Mouse (Mus musculus): ENCODE data around the gene Slc31a1. TPM values are rescaled to one million over a fixed set of nuclear protein-coding genes. Genes with fewer than 3 reads are reported as not detected.

Slc31a1 gene
- polyA plus RNA-seq, 1 experiment from 2014 or later = 54.3 TPM

DNA sequence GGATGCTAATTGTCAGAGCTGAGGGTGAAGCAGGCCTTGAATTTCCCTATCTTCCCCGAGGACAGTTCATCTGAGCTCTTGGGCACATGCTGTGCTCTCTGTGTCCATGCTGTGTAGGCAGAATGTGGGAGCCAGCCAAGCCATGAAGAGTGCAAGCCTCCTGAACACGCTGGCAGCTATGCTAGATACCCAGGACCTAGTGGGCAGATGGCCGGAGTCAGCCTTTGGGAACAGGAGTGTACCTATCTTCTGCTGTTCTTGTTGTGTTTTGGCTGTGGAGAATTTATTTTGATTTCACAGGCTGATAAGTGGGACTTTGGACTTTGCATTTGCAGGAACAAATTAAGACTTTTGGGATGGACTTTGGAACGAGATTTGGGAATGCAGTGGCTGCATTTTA, 80.0 kb downstream of the Slc31a1 start:
- no peaks in the 10 kb centered on the region for H3K4me1 ChIP-seq (ENCODE audit: insufficient read depth)
- DNase-seq = no peak
- whole genome bisulfite sequencing (ENCODE audit: insufficient replicate concordance) = 70% methylated on average over 4 of the region's 4 CpGs
- H3K9ac ChIP-seq (replicated peaks) = no peak overlapping the region
- H3K36me3 ChIP-seq (replicated peaks; ENCODE audit: insufficient read depth, low read length) = no peaks in the 10 kb centered on the region
- H3K9me3 ChIP-seq (ENCODE audit: low read length) = no peaks in the 10 kb centered on the region
- TF ChIP-seq CTCF (IDR thresholded peaks at IDR 0.05; ENCODE audit: low read depth) = no peak
- no peak for TF ChIP-seq EP300 (IDR thresholded peaks at IDR 0.05; ENCODE audit: low read depth)
- no peak overlapping the region for H3K27ac ChIP-seq (ENCODE audit: low read depth)
- H3K27me3 ChIP-seq (ENCODE audit: insufficient read depth, low read length) = no peaks in the 10 kb centered on the region
- no peak overlapping the region for H3K4me3 ChIP-seq (ENCODE audit: low read depth, low read length)
- no peak for ATAC-seq
- H3K4me2 ChIP-seq (ENCODE audit: low read depth, low read length) = no peak overlapping the region

DNA sequence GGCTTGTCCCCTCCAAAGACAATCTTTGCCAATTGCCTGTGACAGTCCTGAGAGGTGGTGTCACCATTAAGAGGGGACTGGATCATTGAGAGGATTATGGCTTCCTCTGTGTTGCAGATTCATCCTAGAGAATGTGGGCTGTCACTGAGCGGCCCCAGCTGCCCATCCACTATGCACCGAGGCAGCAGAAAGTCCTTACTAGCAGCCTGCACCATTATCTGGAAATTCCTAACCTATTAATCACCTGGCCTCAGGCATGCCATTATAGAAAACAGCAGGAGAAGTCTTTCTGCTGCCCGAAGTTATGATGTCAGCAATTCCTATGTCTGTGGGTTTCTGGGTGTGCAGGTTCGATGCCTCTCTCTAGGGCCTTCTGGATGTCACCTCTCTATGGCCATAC, 80.5 kb downstream of the Slc31a1 start:
- TF ChIP-seq CTCF (IDR thresholded peaks at IDR 0.05; ENCODE audit: low read depth) = no peak

More for the DNA sequence above, 80.5 kb downstream of the Slc31a1 start:
- no peak overlapping the region for H3K4me2 ChIP-seq (ENCODE audit: low read depth, low read length)
- no peaks in the 10 kb centered on the region for H3K36me3 ChIP-seq (replicated peaks; ENCODE audit: insufficient read depth, low read length)
- H3K4me3 ChIP-seq (ENCODE audit: low read depth, low read length) = no peak overlapping the region
- no peaks in the 10 kb centered on the region for H3K9me3 ChIP-seq (ENCODE audit: low read length)
- 68% methylated on average over 4 of the region's 4 CpGs for WGBS (ENCODE audit: insufficient replicate concordance)
- no peak for ATAC-seq
- no peak for DNase-seq
- H3K27ac ChIP-seq (ENCODE audit: low read depth) = no peak overlapping the region
- no peak overlapping the region for H3K9ac ChIP-seq (replicated peaks)
- no peaks in the 10 kb centered on the region for H3K4me1 ChIP-seq (ENCODE audit: insufficient read depth)
- H3K27me3 ChIP-seq (ENCODE audit: insufficient read depth, low read length) = no peaks in the 10 kb centered on the region

Other genes starting within 250 kb of the Slc31a1 start
- not detected in 2 replicates for gene Mup21, start 209.9 kb upstream of the Slc31a1 start, polyA plus RNA-seq (2015; fragmentation: Nextera tagmentation; extraction: Ambion mirVana)
- 0.25 and 0.31 TPM in 2 replicates for gene Zfp37, start 129.7 kb upstream of the Slc31a1 start, polyA plus RNA-seq (2015; fragmentation: Nextera tagmentation; extraction: Ambion mirVana)
- 8.9 and 9.2 TPM in 2 replicates for gene Slc31a2, start 98.2 kb upstream of the Slc31a1 start, polyA plus RNA-seq (2015; fragmentation: Nextera tagmentation; extraction: Ambion mirVana)
- 11.7 and 13.3 TPM in 2 replicates for gene Fkbp15, start 179 bp upstream of the Slc31a1 start, polyA plus RNA-seq (2015; fragmentation: Nextera tagmentation; extraction: Ambion mirVana)
- 45.5 and 50.7 TPM in 2 replicates for gene Cdc26, start 47.9 kb downstream of the Slc31a1 start, polyA plus RNA-seq (2015; fragmentation: Nextera tagmentation; extraction: Ambion mirVana)
- gene Prpf4, start 48.1 kb downstream of the Slc31a1 start, polyA plus RNA-seq (2015; fragmentation: Nextera tagmentation; extraction: Ambion mirVana) = 5.5 and 6.2 TPM in 2 replicates
- gene Rnf183, start 74.5 kb downstream of the Slc31a1 start, polyA plus RNA-seq (2015; fragmentation: Nextera tagmentation; extraction: Ambion mirVana) = not detected in 2 replicates
- gene Wdr31, start 110.2 kb downstream of the Slc31a1 start, polyA plus RNA-seq (2015; fragmentation: Nextera tagmentation; extraction: Ambion mirVana) = 0.34 and 1.00 TPM in 2 replicates
- 0.18 and 0.26 TPM in 2 replicates for gene Bspry, start 119.3 kb downstream of the Slc31a1 start, polyA plus RNA-seq (2015; fragmentation: Nextera tagmentation; extraction: Ambion mirVana)
- gene Hdhd3, start 142.7 kb downstream of the Slc31a1 start, polyA plus RNA-seq (2015; fragmentation: Nextera tagmentation; extraction: Ambion mirVana) = 19.7 and 20.3 TPM in 2 replicates
- 295 and 303 TPM in 2 replicates for gene Alad, start 159.2 kb downstream of the Slc31a1 start, polyA plus RNA-seq (2015; fragmentation: Nextera tagmentation; extraction: Ambion mirVana)
- 26.4 and 29.2 TPM in 2 replicates for gene Pole3, start 164.3 kb downstream of the Slc31a1 start, polyA plus RNA-seq (2015; fragmentation: Nextera tagmentation; extraction: Ambion mirVana)
- not detected in 2 replicates for gene 4933430I17Rik, start 164.6 kb downstream of the Slc31a1 start, polyA plus RNA-seq (2015; fragmentation: Nextera tagmentation; extraction: Ambion mirVana)
- 6.6 and 6.7 TPM in 2 replicates for gene Rgs3, start 199.1 kb downstream of the Slc31a1 start, polyA plus RNA-seq (2015; fragmentation: Nextera tagmentation; extraction: Ambion mirVana)